Mouse (Mus musculus) limb, embryonic 13.5 days (tissue): ENCODE measurements at regions not wholly inside any gene's neighbourhood (a gene's known extent, or its start where the extent isn't known, plus 50 kb on each side); places are given as distances from the start of the nearest gene placed in this dataset.

Source experiments
- ATAC-seq: fragments of 200-750 bp; cut with Nextera tagmentation; 2 replicates; pipeline ENCODE4 v1.8.0; 2017; ENCODE audit warnings: low read depth, moderate number of reproducible peaks, moderate TSS enrichment; ENCODE audit not compliant: low FRiP score
- H3K27ac ChIP-seq: fragments of 300-500 bp; sonication (generic); 2 replicates; pipeline ENCODE4 v1.5.1; 2015; ENCODE audit warnings: inconsistent platforms, mild to moderate bottlenecking, moderate library complexity
- H3K27me3 ChIP-seq: fragments of 300-500 bp; sonication (generic); 2 replicates; pipeline ENCODE4 v1.6.1; 2015; ENCODE audit warnings: mild to moderate bottlenecking, inconsistent platforms
- H3K36me3 ChIP-seq: fragments of 300-500 bp; sonication (generic); 2 replicates; pipeline ENCODE4 v1.6.1; 2015; ENCODE audit warnings: inconsistent platforms, mild to moderate bottlenecking, moderate library complexity
- H3K4me1 ChIP-seq: fragments of 300-500 bp; sonication (generic); 2 replicates; pipeline ENCODE4 v1.6.1; 2015; ENCODE audit warnings: inconsistent platforms
- H3K4me2 ChIP-seq: fragments of 300-500 bp; sonication (generic); replicated peaks from 2 replicates; pipeline ENCODE4 v1.6.1; 2015; ENCODE audit warnings: inconsistent platforms, mild to moderate bottlenecking, moderate library complexity
- H3K4me3 ChIP-seq: fragments of 300-500 bp; sonication (generic); 2 replicates; pipeline ENCODE4 v1.5.1; 2015; ENCODE audit warnings: moderate library complexity, mild to moderate bottlenecking, inconsistent platforms
- H3K9ac ChIP-seq: fragments of 300-500 bp; sonication (generic); 2 replicates; pipeline ENCODE4 v1.6.1; 2015; ENCODE audit warnings: mild to moderate bottlenecking, inconsistent platforms
- H3K9me3 ChIP-seq: fragments of 300-500 bp; sonication (generic); 2 replicates; pipeline ENCODE4 v1.6.1; 2016; ENCODE audit warnings: inconsistent platforms
- WGBS: fragments of 180-500 bp; shearing (Covaris S2); methylation state at CpG from one replicate; pipeline ENCODE4 v1.1.7; 2015; 5-methylcytosine and 5-hydroxymethylcytosine counted together

DNA sequence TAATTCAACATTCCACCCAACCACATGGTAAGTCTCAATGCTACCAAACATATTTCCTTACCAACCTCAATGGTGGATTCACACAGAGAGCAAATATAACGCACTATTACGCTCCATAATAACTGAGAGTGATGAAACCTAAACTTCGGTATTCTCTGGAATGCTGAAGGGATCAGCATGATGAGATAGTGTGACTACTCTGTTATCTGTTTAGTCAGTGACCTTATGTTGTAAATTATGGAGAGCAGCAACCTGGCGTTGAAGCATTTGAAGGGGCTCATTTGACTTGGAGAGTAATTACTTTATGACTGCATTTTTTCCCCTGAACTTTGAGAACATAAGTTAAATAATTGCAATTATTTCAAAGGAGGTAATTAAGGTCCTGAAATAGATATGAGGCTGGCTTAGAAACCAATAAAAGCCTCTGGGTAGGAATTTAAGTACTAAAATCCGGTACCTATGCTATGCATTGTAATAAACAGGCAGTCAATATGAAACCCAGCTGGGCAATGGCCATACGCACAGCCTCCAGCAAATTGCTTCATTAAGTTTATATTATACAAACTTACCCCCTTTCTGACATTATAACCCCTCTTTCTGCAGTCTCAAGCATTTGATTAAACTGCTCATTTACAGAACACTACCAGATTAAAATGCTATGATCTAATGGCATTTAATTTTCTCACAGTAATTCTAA is 1378.9 kb upstream of the Jmjd1c start:
- Histone ChIP-seq H3K4me3 (no peak overlapping the region), H3K4me1 (no peaks in the 10 kb centered on the region), H3K9me3 (no peaks in the 10 kb centered on the region), H3K27me3 (no peaks in the 10 kb centered on the region), H3K36me3 (no peaks in the 10 kb centered on the region), H3K4me2 (no peak overlapping the region), H3K9ac (no peak overlapping the region), H3K27ac (no peak overlapping the region)
- ATAC-seq = no peak
- WGBS = 53% methylated on average over 6 of the region's 6 CpGs

DNA sequence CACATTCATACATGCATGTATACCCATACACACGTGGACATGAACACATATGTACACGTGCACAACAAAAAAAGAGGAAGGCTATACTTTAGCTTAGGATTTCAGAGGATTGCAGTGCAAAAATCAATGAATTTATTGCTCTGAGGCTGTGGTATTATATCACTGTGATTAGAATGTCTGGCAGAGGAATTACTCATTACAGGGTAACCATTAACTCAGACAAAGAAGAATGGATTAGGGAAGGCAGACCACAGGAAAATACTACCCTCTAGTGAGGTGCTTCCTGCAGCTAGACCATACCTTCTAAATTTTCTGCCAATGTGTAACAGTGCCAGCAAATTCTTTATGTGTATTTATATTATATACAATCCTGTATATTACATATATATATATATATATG is 1373.4 kb upstream of the Jmjd1c start:
- no peak overlapping the region for H3K4me3 ChIP-seq
- H3K9ac ChIP-seq = no peak overlapping the region
- no peaks in the 10 kb centered on the region for H3K4me1 ChIP-seq
- no peaks in the 10 kb centered on the region for H3K9me3 ChIP-seq
- no peak for ATAC-seq
- WGBS = 73% methylated on average over 2 of the region's 2 CpGs
- no peaks in the 10 kb centered on the region for H3K27me3 ChIP-seq
- no peak overlapping the region for H3K27ac ChIP-seq
- H3K4me2 ChIP-seq = no peak overlapping the region
- no peaks in the 10 kb centered on the region for H3K36me3 ChIP-seq

DNA sequence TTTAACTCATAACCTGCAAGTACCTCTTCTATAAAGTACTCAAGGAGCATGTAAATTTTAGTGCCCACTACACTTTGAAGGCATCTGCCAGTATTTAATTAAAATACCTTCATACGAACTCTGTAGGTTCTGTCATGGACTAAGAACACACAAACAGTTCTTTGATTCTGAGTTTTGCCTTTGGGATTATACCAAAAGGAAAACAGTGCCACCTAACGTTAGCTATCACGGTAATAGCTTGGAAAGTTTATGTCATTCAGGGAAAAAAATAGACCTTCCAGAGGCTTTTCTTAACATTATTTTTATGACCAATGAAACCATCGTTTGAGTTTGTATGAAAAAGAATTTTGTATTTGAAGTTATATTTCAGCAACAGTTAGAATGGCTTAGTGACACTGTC is 1326.5 kb upstream of the Jmjd1c start:
- no peaks in the 10 kb centered on the region for H3K27me3 ChIP-seq
- WGBS = 26% methylated on average over 4 of the region's 4 CpGs
- no peak overlapping the region for H3K4me3 ChIP-seq
- H3K9me3 ChIP-seq = no peaks in the 10 kb centered on the region
- no peak overlapping the region for H3K27ac ChIP-seq
- H3K4me2 ChIP-seq = no peak overlapping the region
- no peaks in the 10 kb centered on the region for H3K36me3 ChIP-seq
- ATAC-seq = no peak
- H3K4me1 ChIP-seq = no peaks in the 10 kb centered on the region
- H3K9ac ChIP-seq = no peak overlapping the region

DNA sequence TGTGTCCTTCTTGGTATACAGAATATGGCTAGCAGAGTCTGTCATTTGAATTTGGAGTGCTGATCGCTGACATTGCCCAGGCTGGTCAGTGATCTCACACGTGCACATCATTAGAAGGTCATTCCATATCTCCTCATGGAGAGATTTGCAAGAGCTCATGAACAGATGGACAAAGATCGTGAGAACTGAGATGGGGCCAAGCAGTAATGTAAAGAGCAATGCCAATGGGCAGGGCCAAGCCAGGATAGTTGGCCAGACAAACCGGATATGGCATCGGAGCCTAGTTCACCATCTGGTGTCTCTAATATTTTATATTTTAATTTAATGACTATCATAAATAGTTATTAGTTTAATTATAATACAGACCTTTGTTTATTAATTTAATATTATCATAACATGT is 1324.0 kb upstream of the Jmjd1c start:
- Histone ChIP-seq H3K4me2 (no peak overlapping the region), H3K9ac (no peak overlapping the region), H3K4me1 (no peaks in the 10 kb centered on the region), H3K36me3 (no peaks in the 10 kb centered on the region), H3K27me3 (no peaks in the 10 kb centered on the region), H3K27ac (no peak overlapping the region), H3K4me3 (no peak overlapping the region), H3K9me3 (no peaks in the 10 kb centered on the region)
- no peak for ATAC-seq
- 89% methylated on average over 5 of the region's 5 CpGs for WGBS

DNA sequence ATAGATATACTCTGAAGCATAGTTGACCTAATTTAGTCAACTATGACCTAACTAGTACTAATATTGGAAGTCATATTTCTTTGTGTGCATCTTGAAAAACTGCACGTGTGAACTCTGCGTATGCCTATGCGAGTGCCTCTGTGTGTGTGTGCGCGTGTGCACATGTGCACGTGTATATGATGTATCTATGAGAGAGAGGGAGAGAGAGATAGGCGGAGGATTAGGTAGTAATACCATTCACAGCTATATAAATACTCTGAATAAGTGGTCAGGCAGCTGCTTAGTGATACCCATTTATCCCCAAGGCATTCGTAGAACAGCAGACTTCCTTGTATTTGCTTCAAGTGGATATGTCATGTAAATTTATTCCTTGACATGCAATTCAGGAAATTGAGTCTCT is 1310.9 kb upstream of the Jmjd1c start:
- Histone ChIP-seq H3K27me3 (peaks cover 19% of the 10 kb centered on the region), H3K4me1 (no peaks in the 10 kb centered on the region), H3K36me3 (no peaks in the 10 kb centered on the region), H3K4me2 (no peak overlapping the region), H3K9me3 (no peaks in the 10 kb centered on the region), H3K4me3 (no peak overlapping the region), H3K9ac (no peak overlapping the region), H3K27ac (no peak overlapping the region)
- 63% methylated on average over 8 of the region's 8 CpGs for WGBS
- peak; percentile 51; the same call in 1 of the 2 replicates for ATAC-seq
